Mouse (Mus musculus) small intestine, adult 2 months (tissue): ENCODE measurements around the gene Myo18a. TPM values are rescaled to one million over a fixed set of nuclear protein-coding genes. Genes with fewer than 3 reads are reported as not detected.
A peak's percentile ranks its signal among the peaks of the same experiment; 100 is the strongest.

ENCODE experiments used
- H3K27ac ChIP-seq: fragments of 200-500 bp; 2 replicates; pipeline ENCODE4 v1.5.1; 2012; ENCODE audit warnings: low read depth, low read length, control low read depth, inconsistent platforms; ENCODE audit not compliant: insufficient read depth
- H3K27me3 ChIP-seq: fragments of 200-500 bp; 2 replicates; pipeline ENCODE4 v1.6.1; 2012; ENCODE audit warnings: mild to moderate bottlenecking, moderate library complexity, low read length, inconsistent platforms; ENCODE audit not compliant: control insufficient read depth, insufficient read depth
- H3K36me3 ChIP-seq: fragments of 200-500 bp; 2 replicates; pipeline ENCODE4 v1.6.1; 2012; ENCODE audit warnings: mild to moderate bottlenecking, low read length, control low read depth, inconsistent platforms; ENCODE audit not compliant: control insufficient read depth, insufficient read depth
- H3K4me1 ChIP-seq: fragments of 200-500 bp; 2 replicates; pipeline ENCODE4 v1.6.1; 2012; ENCODE audit warnings: low read length, inconsistent platforms, mixed read lengths; ENCODE audit not compliant: control insufficient read depth, insufficient read depth, insufficient read length
- H3K4me3 ChIP-seq: fragments of 200-500 bp; 2 replicates; pipeline ENCODE4 v1.5.1; 2012; ENCODE audit warnings: low read depth, mild to moderate bottlenecking, control low read depth, inconsistent platforms, low read length, moderate library complexity
- CTCF ChIP-seq: fragments of 200-500 bp; IDR thresholded peaks from 2 replicates; pipeline ENCODE4 v1.5.1; 2012; ENCODE audit warnings: low read depth, mild to moderate bottlenecking, control low read depth, inconsistent platforms, low read length, moderate library complexity, mixed read lengths; ENCODE audit not compliant: insufficient replicate concordance, insufficient read length; ENCODE audit errors: extremely low read depth
- POLR2A ChIP-seq: fragments of 200-500 bp; IDR thresholded peaks from 2 replicates; pipeline ENCODE4 v1.6.1; 2012; ENCODE audit warnings: low read depth, mild to moderate bottlenecking, control low read depth, inconsistent platforms, low read length, moderate library complexity
- WGBS: fragments of 180-500 bp; shearing (Covaris S2); methylation state at CpG from one replicate; pipeline ENCODE4 v1.1.7; 2018; 5-methylcytosine and 5-hydroxymethylcytosine counted together
- polyA plus RNA-seq: library from polyadenylated mRNA; depleted of rRNA; stranded (reverse); fragments of >200 nt; gene quantifications from 2 replicates; pipeline ENCODE4 v1.2.3, GENCODE M21; 2012

Myo18a gene
- polyA plus RNA-seq, 1 experiment, result 149 TPM

DNA sequence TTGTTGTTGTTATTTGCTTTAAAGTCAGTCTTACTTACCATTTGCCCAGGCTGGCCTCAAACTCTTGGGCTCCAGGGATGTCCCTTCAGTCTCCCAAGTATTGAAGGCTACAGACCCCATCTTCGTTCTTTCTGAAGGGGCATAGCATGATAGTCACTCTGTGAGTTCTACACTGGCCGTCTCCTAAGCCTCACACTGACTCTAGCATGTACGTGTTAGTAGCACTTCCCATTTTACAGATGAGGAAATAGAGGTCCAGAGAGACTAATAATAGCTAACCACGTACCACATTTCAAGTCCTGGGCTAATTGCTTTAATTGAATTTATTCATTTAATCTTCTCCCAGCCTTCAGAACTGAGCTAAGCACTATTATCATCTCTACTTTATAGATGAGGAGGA lies 3.0 kb upstream of the Myo18a start:
- H3K4me3 ChIP-seq, result no peak overlapping the region
- H3K4me1 ChIP-seq, result peaks cover 10% of the 10 kb centered on the region; the same call in 1 of the 2 replicates
- H3K27ac ChIP-seq, result no peak overlapping the region
- no peaks in the 10 kb centered on the region for H3K27me3 ChIP-seq
- no peaks in the 10 kb centered on the region for H3K36me3 ChIP-seq
- TF ChIP-seq CTCF, result no peak
- WGBS, result 78% methylated on average over 4 of the region's 4 CpGs

DNA sequence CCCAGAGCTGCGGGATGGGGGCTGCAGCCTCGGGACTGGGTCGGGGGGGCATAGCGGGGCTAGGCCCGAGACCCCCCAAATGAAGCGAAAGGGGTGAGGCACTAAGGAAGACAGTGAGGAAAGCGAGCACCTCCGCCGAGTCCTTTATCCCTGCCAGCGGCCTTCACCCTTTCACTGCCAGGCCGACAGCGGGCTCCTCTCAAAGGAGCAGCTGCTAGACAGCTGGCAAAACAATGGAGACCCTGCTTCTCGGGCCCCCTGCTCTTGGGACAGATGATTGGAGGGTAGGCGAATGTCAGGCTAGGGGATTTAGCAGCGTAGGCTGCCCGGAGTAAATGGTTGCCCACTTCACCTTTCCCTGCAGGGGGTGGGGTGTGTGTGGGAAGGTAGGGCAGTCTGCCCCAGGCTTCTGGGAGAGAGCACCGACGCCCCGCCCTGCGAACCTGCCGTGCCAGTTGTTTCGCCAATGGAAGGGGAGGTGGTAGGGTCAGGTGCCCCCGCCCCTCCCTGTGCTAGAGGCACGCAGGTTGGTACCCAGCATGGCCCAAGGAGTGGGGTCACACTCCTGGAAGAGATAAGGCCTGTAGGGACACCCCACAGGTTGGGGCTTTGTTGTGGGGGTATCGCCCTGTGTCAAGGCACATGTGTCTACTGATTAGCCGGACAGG lies 761 bp downstream of the Myo18a start:
- Histone ChIP-seq H3K4me3 (peak overlapping the region; percentile 93), H3K27ac (peak overlapping the region; percentile 88), H3K36me3 (no peaks in the 10 kb centered on the region), H3K27me3 (no peaks in the 10 kb centered on the region), H3K4me1 (peaks cover 12% of the 10 kb centered on the region)
- WGBS, result 5% methylated on average over 26 of the region's 26 CpGs
- TF ChIP-seq POLR2A, result peak; percentile 55; the same call in 1 of the 2 replicates
- no peak for TF ChIP-seq CTCF

DNA sequence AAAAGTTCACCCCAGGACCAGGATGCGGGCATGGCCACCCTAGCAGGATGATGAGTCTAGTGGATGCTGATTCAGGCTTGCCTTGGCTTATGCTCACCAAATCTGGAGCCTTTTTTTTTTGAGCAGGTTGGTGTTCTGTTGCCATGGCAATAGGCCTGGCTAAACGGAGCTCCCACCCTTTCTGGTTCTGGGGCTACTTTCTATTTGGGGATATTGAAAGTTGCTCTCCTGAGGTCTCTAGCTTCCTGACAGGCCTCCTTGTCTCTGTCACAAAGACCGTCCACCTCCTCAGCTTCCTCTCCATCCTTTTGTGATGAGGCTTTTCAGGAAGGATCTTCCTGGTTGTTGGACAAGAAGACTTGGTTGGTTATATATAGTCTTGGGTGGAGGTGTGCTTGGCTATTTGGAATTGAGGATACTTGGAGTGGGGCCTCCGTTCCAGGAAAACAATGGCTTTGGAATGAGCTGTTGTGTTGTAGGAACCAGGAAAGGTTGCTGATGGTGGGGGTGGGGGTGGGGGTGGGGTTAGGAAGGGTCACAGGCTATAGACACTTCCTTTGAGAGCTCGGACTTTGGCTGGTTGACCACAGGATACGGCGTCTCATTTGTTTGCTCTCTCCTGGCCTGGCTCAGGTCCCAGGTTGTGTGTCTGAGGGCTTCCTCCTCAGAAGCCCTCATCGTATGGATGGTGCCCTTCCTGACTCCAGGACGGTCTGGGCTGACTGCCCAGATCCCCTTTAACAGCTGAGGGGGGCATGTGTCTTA lies 1.8 kb downstream of the Myo18a start:
- H3K4me3 ChIP-seq, result peak overlapping the region; percentile 93
- 29% methylated on average over 9 of the region's 9 CpGs for WGBS
- no peaks in the 10 kb centered on the region for H3K36me3 ChIP-seq
- no peaks in the 10 kb centered on the region for H3K27me3 ChIP-seq
- peak overlapping the region; percentile 96 for H3K27ac ChIP-seq
- TF ChIP-seq CTCF, result no peak
- no peak for TF ChIP-seq POLR2A
- peaks cover 15% of the 10 kb centered on the region for H3K4me1 ChIP-seq

GRCm38 (mm10) chr11:77765459-77765777 lies 2.4 kb downstream of the Myo18a start:
- peak overlapping the region; percentile 96 for H3K27ac ChIP-seq
- H3K4me1 ChIP-seq, result peaks cover 18% of the 10 kb centered on the region
- 18% methylated on average over 4 of the region's 4 CpGs for WGBS
- H3K4me3 ChIP-seq, result peak overlapping the region; percentile 68
- H3K36me3 ChIP-seq, result no peaks in the 10 kb centered on the region
- no peaks in the 10 kb centered on the region for H3K27me3 ChIP-seq
- TF ChIP-seq POLR2A (peak; percentile 37; the same call in 1 of the 2 replicates), CTCF (no peak)

- Histone ChIP-seq H3K27me3 (no peaks in the 10 kb centered on the region), H3K36me3 (no peaks in the 10 kb centered on the region), H3K4me1 (peaks cover 20% of the 10 kb centered on the region), H3K4me3 (peak overlapping the region; percentile 72), H3K27ac (peak overlapping the region; percentile 96)
- TF ChIP-seq CTCF (peak; percentile 52; the same call in 1 of the 2 replicates), POLR2A (peak; percentile 59)
- 2% methylated on average over 35 of the region's 35 CpGs for WGBS
Observed at GRCm38 (mm10) chr11:77766351-77767001, 3.4 kb downstream of the Myo18a start.

DNA sequence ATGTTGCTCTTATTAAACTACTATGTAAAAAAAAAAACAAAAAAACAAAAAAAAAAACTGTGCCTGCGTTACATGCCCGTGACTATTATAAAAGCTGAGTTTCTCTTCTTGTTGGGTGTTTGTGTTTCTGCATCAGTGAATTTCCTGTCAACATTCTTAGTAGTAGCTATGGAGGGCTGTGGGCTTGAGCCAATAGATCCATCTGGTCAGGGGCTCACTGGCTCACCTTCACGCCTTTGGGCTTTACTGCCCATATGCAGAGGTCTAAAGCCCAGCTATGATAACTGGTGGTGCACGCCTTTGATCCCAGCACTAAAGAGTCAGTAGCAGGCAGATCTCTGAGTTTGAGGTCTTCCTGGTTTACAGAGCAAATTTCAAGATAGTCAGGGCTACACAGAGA lies 6.5 kb downstream of the Myo18a start:
- Histone ChIP-seq H3K4me3 (no peak overlapping the region), H3K4me1 (peaks cover 26% of the 10 kb centered on the region), H3K36me3 (no peaks in the 10 kb centered on the region), H3K27ac (no peak overlapping the region), H3K27me3 (no peaks in the 10 kb centered on the region)
- 67% methylated on average over 4 of the region's 4 CpGs for WGBS
- TF ChIP-seq CTCF (no peak), POLR2A (no peak)

DNA sequence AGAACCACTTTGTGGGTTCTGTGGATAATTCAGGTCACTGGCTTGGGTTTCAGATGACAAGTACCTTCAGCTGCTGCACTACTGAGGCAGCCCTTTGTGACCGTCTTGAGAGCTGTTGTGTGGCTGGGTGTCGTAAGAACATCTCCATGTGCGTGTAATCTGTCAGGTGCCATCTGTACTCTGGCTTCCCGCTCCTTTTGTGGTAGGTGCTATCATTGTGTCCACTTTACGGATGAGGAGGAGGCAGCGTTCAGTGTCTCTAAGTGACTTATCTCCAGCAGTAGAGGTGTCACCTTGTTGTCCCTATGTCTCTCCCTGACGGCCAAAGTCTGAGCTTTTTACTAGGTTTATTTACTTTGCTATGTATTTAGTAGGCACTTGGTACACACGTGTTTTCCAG lies 7.3 kb downstream of the Myo18a start:
- H3K4me3 ChIP-seq, result no peak overlapping the region
- peaks cover 24% of the 10 kb centered on the region for H3K4me1 ChIP-seq
- no peaks in the 10 kb centered on the region for H3K36me3 ChIP-seq
- WGBS, result 46% methylated on average over 8 of the region's 8 CpGs
- H3K27ac ChIP-seq, result peak overlapping the region; percentile 93
- no peaks in the 10 kb centered on the region for H3K27me3 ChIP-seq
- no peak for TF ChIP-seq POLR2A
- TF ChIP-seq CTCF, result no peak
